Mouse (Mus musculus) frontal cortex, postnatal 36 days (tissue): ENCODE measurements around the gene Nup37.

Source experiments
- DNase-seq, 2 experiments: peaks; one replicate each; pipeline ENCODE4 v3.0.0; 2022; ENCODE audit warnings: low spot score in 2 of 2

Nup37 gene

DNA sequence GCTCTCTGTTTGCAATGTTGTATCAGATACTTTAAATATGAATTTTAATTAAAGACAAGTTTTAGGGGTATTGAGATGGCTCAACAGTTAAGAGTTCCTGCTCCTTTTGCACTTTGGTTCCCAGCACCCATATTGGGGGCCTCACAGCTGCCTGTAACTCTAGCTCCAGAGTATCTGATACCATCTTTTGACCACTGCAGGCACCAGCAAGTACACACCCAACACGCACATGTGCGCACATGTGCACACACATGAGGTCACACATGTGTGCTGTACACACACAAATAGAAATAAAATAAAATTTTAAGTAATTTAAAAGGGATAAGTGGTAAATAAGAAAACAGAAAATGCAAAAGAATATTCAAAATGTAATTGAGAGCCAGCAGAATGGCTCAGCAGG, 81.2 kb downstream of the Nup37 start:
- DNase-seq: no peak
